Mouse (Mus musculus) cortical plate, adult 2 months (tissue): ENCODE results near the gene Bin2. TPM values are rescaled to one million over a fixed set of nuclear protein-coding genes. Genes with fewer than 3 reads are reported as not detected.
"Not testable (repeated sequence)": the region's sequence is repeated elsewhere in the genome, so short reads cannot be mapped to it uniquely, and the experiment has no call there.

Source experiments
- H3K27ac ChIP-seq: fragments of 200-500 bp; 2 replicates; pipeline ENCODE4 v1.5.1; 2012; ENCODE audit warnings: low read length, control low read depth, inconsistent platforms; ENCODE audit not compliant: insufficient read depth
- H3K4me1 ChIP-seq: fragments of 200-500 bp; 2 replicates; pipeline ENCODE4 v1.6.1; 2011; ENCODE audit warnings: low read length; ENCODE audit not compliant: control insufficient read depth, insufficient read depth
- H3K4me3 ChIP-seq: fragments of 200-500 bp; 2 replicates; pipeline ENCODE4 v1.5.1; 2011; ENCODE audit warnings: mild to moderate bottlenecking, low read length, control low read depth; ENCODE audit not compliant: insufficient read depth
- CTCF ChIP-seq: fragments of 200-500 bp; IDR thresholded peaks from 2 replicates; pipeline ENCODE4 v1.5.1; 2011; ENCODE audit warnings: mild to moderate bottlenecking, control low read depth, low read length; ENCODE audit not compliant: insufficient read depth; ENCODE audit errors: extremely low read depth
- POLR2A ChIP-seq: fragments of 200-500 bp; IDR thresholded peaks from 2 replicates; pipeline ENCODE4 v1.6.1; 2011; ENCODE audit warnings: mild to moderate bottlenecking, low read length, control low read depth; ENCODE audit not compliant: insufficient read depth; ENCODE audit errors: extremely low read depth
- polyA plus RNA-seq: library from polyadenylated mRNA; depleted of rRNA; stranded (reverse); fragments of >200 nt; gene quantifications from 2 replicates; pipeline ENCODE4 v1.2.3, GENCODE M21; 2012

Bin2 gene
- polyA plus RNA-seq, 1 experiment = 7.6 TPM

GRCm38 (mm10) chr15:100614996-100615824 is 54.1 kb downstream of the Bin2 start, which contains the start of gene Dazap2:
Gene Dazap2, plus strand, starts transcription at chr15:100615349.
- peak within 1 kb of the TSS; percentile 79 for H3K27ac ChIP-seq
- 0 out of 2 replicates have a peak, but pooled peaks cover 1% of the 10 kb centered on the region for H3K4me1 ChIP-seq
- H3K4me3 ChIP-seq = peak within 1 kb of the TSS; percentile 70
- TF ChIP-seq CTCF = no peak
- TF ChIP-seq POLR2A = peak; percentile 96

DNA sequence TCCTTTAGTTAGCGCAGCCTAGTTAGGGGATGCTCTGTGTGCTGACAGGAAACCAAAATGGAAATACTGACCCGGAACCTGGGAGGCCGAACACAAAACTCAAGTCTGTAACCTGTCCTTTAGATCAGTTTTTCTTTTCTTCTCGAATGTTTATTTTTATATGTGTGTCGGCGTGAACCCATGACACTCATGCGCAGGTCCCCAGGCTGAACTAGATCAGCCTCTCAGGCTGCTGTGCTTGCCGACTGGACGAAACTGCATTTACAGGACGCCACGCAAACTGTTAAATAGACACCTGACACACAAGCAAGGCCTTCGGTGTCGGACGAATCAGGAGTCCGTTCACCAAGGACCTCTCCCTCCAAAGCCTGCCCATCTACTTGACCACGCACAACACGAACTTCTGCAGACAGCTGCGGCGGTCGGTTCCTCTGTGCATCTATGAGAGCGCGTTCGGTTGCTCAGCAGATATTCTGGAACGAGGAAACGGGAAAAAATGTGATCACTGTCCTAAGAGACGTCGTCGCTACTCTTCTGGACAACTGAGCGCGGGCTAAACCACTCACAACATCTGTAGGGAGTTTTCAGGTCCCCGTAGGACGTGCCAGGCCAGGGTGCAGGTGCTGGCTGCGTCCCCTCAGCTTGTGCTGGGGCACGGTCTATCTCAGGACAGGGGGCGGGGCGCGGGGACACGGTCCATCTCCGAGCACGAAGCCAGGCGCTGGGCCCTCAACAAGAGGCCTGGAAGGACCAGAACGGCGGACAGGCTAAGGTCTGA is 54.9 kb downstream of the Bin2 start:
- 0 out of 2 replicates have a peak, but pooled peaks have one; percentile 21 for TF ChIP-seq POLR2A
- no peak for TF ChIP-seq CTCF
- H3K4me1 ChIP-seq = 0 out of 2 replicates have a peak, but pooled peaks cover 1% of the 10 kb centered on the region
- peak overlapping the region; percentile 75 for H3K27ac ChIP-seq
- peak overlapping the region; percentile 70 for H3K4me3 ChIP-seq

GRCm38 (mm10) chr15:100613584-100613983 is 55.8 kb downstream of the Bin2 start:
- 0 out of 2 replicates have a peak, but pooled peaks cover 1% of the 10 kb centered on the region for H3K4me1 ChIP-seq
- no peak overlapping the region for H3K27ac ChIP-seq
- no peak overlapping the region; the same call in 1 of the 2 replicates for H3K4me3 ChIP-seq
- peak; percentile 73 for TF ChIP-seq CTCF
- no peak for TF ChIP-seq POLR2A

DNA sequence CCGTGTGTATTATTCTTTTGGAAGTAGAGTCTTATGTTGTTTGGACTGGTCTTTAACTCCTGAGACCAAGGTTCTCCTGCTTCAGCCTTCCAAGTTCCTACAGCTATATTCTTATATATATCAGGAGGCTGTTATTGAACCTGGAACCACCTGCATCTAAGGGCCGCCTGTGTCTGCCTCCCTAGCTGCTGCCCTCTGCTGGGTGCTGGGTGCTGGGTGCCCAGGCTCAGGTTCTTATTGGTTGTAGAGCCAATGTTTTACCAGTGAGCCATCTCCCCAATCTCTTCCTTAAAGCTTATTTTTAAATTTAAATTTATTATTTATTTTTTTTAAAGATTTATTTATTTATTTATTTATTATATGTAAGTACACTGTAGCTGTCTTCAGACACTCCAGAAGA is 56.9 kb downstream of the Bin2 start:
- TF ChIP-seq POLR2A (no peak), CTCF (no peak)

DNA sequence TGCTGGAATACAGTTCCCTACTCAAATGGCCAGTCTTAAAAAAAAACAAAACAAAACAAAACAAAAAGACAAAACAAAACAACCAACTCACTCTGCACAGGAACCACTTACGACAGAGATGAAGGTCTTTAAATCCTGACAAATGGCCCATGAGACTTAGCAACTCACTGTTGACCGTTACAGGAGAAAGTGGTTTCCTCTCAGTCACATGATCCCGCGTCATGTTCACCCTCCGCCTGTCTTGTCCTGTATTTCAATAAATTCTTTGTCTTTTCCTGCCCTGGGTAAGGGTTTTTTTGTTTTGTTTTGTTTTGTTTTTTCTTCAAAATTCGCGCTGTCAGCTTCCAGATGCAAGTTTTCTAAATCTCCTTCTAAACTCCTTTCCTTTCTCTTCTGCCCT is 57.4 kb downstream of the Bin2 start:
- no peak overlapping the region for H3K27ac ChIP-seq
- no peak overlapping the region for H3K4me3 ChIP-seq
- 0 out of 2 replicates have a peak, but pooled peaks cover 1% of the 10 kb centered on the region for H3K4me1 ChIP-seq
- TF ChIP-seq POLR2A (no peak), CTCF (no peak)

More for the DNA sequence above, 56.9 kb downstream of the Bin2 start:
- Histone ChIP-seq H3K4me1 (0 out of 2 replicates have a peak, but pooled peaks cover 1% of the 10 kb centered on the region), H3K27ac (no peak overlapping the region), H3K4me3 (no peak overlapping the region)

GRCm38 (mm10) chr15:100606677-100607076 is 62.7 kb downstream of the Bin2 start:
- H3K4me3 ChIP-seq, H3K4me1 ChIP-seq, H3K27ac ChIP-seq: not testable (repeated sequence)

DNA sequence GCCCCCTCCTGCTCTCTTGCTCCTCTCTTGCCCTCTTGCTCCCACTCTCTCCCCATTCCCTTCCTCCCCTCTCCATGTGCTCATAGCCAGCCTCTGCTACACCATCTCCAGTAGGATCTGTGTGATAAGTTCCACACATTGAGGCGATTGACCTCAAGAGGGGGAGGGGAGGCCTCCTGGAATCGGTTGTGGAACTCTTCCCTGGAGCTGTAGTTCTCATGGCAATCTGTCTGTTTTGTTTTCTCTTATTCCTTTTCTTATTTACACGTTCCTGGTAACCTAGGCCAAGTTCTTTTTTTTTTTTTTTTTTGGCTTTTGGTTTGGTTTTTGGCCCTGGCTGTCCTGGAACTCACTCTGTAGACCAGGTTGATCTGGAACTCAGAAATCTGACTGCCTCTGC is 67.7 kb downstream of the Bin2 start:
- TF ChIP-seq CTCF (no peak), POLR2A (no peak)
- Histone ChIP-seq H3K4me3 (no peak overlapping the region), H3K4me1 (no peaks in the 10 kb centered on the region), H3K27ac (no peak overlapping the region)

GRCm38 (mm10) chr15:100600696-100601272 is 68.6 kb downstream of the Bin2 start:
- Histone ChIP-seq H3K27ac (no peak overlapping the region), H3K4me1 (no peaks in the 10 kb centered on the region), H3K4me3 (peak overlapping the region; percentile 99; the same call in 1 of the 2 replicates)
- TF ChIP-seq POLR2A (no peak), CTCF (no peak)

DNA sequence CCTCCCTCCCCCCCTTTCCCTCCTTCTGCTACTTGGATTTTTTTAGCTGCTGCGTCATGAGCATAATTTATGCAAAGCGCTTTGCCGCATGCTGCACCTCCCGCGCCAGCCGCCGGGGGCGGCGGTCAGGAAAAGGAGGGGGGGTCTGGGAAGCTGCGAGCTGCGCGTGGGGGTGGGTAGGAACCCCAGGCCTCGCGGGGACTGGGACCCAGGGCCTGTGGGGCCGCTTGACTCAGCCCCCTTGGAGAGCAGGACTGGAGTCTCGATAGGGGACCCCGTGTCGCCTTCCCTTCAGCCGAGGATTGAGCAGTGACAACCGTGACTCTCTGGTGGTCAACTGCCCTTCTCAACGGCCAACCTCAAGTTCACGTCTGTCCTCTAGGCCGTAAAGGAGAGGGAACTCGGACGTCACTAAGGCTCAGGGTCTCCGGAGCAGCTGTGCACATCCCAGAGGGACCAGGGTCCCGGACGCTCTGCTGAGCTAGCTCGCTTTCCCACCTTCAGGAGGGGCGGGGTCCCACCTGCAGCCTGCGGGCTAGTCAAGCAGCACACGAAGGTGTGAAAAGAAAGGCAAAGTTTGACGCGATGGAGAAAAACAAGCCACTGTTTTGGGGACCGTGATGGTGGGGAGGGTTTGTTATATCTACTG is 69.2 kb downstream of the Bin2 start:
- Histone ChIP-seq H3K4me1 (no peaks in the 10 kb centered on the region), H3K4me3 (peak overlapping the region; percentile 99), H3K27ac (peak overlapping the region; percentile 2; the same call in 1 of the 2 replicates)
- 0 out of 2 replicates have a peak, but pooled peaks have one; percentile 27 for TF ChIP-seq POLR2A
- TF ChIP-seq CTCF = no peak
